Mouse (Mus musculus) heart, postnatal 0 days (tissue): ENCODE measurements at regions not wholly inside any gene's neighbourhood (a gene's known extent, or its start where the extent isn't known, plus 50 kb on each side); places are given as distances from the start of the nearest gene placed in this dataset.

Experiments
- CTCF ChIP-seq: IDR thresholded peaks from 2 replicates; pipeline ENCODE4 v1.5.1; 2016; ENCODE audit warnings: antibody characterized with exemption, control low read depth, low read depth
- EP300 ChIP-seq: IDR thresholded peaks from 2 replicates; pipeline ENCODE4 v1.6.1; 2016; ENCODE audit warnings: antibody characterized with exemption, low read depth

- no peak for TF ChIP-seq CTCF
- no peak for TF ChIP-seq EP300
Measured at GRCm38 (mm10) chr3:117087646-117088045, 118.9 kb upstream of the Palmd start.
